Comparison of ENCODE assay signal across 8 mouse cellular contexts in genomic region chr7:133037618-133038017, GRCm38 (mm10).
A peak's percentile ranks its signal among the peaks of the same experiment; 100 is the strongest.
DNase-seq lines count a peak whose midpoint lies in the region; ATAC-seq and TF ChIP-seq lines count a peak whose summit lies in the region.

No protein-coding gene starts in this region.

- WGBS in forebrain, embryonic 12.5 days, result 54% methylated on average over 4 of the region's 4 CpGs
- 67% methylated on average over 4 of the region's 4 CpGs for WGBS in forebrain, embryonic 14.5 days
- 63% methylated on average over 4 of the region's 4 CpGs for WGBS in liver, postnatal 0 days (ENCODE audit: insufficient replicate concordance)
- 30% methylated on average over 4 of the region's 4 CpGs for WGBS in intestine, postnatal 0 days
- 31% methylated on average over 4 of the region's 4 CpGs for WGBS in stomach, embryonic 14.5 days

- peaks cover 68% of the 10 kb centered on the region for H3K4me1 ChIP-seq in forebrain, embryonic 12.5 days
- H3K4me1 ChIP-seq in forebrain, embryonic 14.5 days (ENCODE audit: control insufficient read depth, insufficient read depth, low read length), result peaks cover 10% of the 10 kb centered on the region
- H3K4me1 ChIP-seq in liver, postnatal 0 days (ENCODE audit: insufficient read depth), result 0 out of 2 replicates have a peak, but pooled peaks cover 3% of the 10 kb centered on the region
- H3K4me1 ChIP-seq in intestine, postnatal 0 days (replicated peaks; ENCODE audit: control insufficient read depth, insufficient read depth, low read length), result peaks cover 38% of the 10 kb centered on the region
- H3K4me1 ChIP-seq in stomach, embryonic 14.5 days (ENCODE audit: control insufficient read depth, insufficient read depth, low read length), result peaks cover 66% of the 10 kb centered on the region

- H3K9ac ChIP-seq in forebrain, embryonic 12.5 days, result no peak overlapping the region
- no peak overlapping the region for H3K9ac ChIP-seq in forebrain, embryonic 14.5 days (ENCODE audit: low read length)
- no peak overlapping the region for H3K9ac ChIP-seq in liver, postnatal 0 days (replicated peaks)
- no peak overlapping the region for H3K9ac ChIP-seq in intestine, postnatal 0 days (ENCODE audit: low read depth, low read length)
- H3K9ac ChIP-seq in stomach, embryonic 14.5 days (replicated peaks; ENCODE audit: low read depth, low read length), result no peak overlapping the region

- no peak for TF ChIP-seq CTCF in liver, postnatal 0 days (IDR thresholded peaks at IDR 0.05; ENCODE audit: low read depth)
- TF ChIP-seq CTCF in intestine, postnatal 0 days (IDR thresholded peaks at IDR 0.05; ENCODE audit: low read depth), result no peak

- no peak for DNase-seq in forebrain, embryonic 14.5 days (ENCODE audit: low spot score)
- no peak for DNase-seq in liver, postnatal 0 days
- DNase-seq in liver, result no peak
- DNase-seq in right cerebral cortex, postnatal 14 days, result no peak
- DNase-seq in cerebellum, postnatal 10 days, result no peak

- H3K36me3 ChIP-seq in forebrain, embryonic 12.5 days (replicated peaks), result no peaks in the 10 kb centered on the region
- no peaks in the 10 kb centered on the region for H3K36me3 ChIP-seq in forebrain, embryonic 14.5 days (ENCODE audit: control insufficient read depth, insufficient read depth, low read length)
- H3K36me3 ChIP-seq in liver, postnatal 0 days (replicated peaks; ENCODE audit: insufficient read depth, low read length), result no peaks in the 10 kb centered on the region
- H3K36me3 ChIP-seq in intestine, postnatal 0 days (ENCODE audit: control insufficient read depth, insufficient read depth), result no peaks in the 10 kb centered on the region
- H3K36me3 ChIP-seq in stomach, embryonic 14.5 days (ENCODE audit: control insufficient read depth, insufficient read depth, low read length), result no peaks in the 10 kb centered on the region

- ATAC-seq in forebrain, embryonic 12.5 days (ENCODE audit: low FRiP score), result no peak
- ATAC-seq in forebrain, embryonic 14.5 days, result no peak
- no peak for ATAC-seq in liver, postnatal 0 days
- ATAC-seq in intestine, postnatal 0 days, result no peak
- ATAC-seq in stomach, embryonic 14.5 days (ENCODE audit: insufficient number of reproducible peaks, insufficient read depth, low FRiP score, low read depth), result no peak

- no peak for TF ChIP-seq EP300 in liver, postnatal 0 days (IDR thresholded peaks at IDR 0.05; ENCODE audit: low read depth)

- H3K9me3 ChIP-seq in forebrain, embryonic 12.5 days, result no peaks in the 10 kb centered on the region
- H3K9me3 ChIP-seq in forebrain, embryonic 14.5 days (replicated peaks; ENCODE audit: control insufficient read depth, low read length), result no peaks in the 10 kb centered on the region
- H3K9me3 ChIP-seq in liver, postnatal 0 days (ENCODE audit: low read length), result no peaks in the 10 kb centered on the region
- no peaks in the 10 kb centered on the region for H3K9me3 ChIP-seq in intestine, postnatal 0 days (ENCODE audit: control insufficient read depth)
- no peaks in the 10 kb centered on the region for H3K9me3 ChIP-seq in stomach, embryonic 14.5 days (ENCODE audit: control insufficient read depth, low read depth, low read length)

- H3K4me2 ChIP-seq in forebrain, embryonic 12.5 days, result no peak overlapping the region
- no peak overlapping the region for H3K4me2 ChIP-seq in forebrain, embryonic 14.5 days (ENCODE audit: low read length)
- no peak overlapping the region for H3K4me2 ChIP-seq in liver, postnatal 0 days (ENCODE audit: low read depth, low read length)
- H3K4me2 ChIP-seq in intestine, postnatal 0 days (replicated peaks; ENCODE audit: low read depth), result no peak overlapping the region
- H3K4me2 ChIP-seq in stomach, embryonic 14.5 days (replicated peaks; ENCODE audit: low read depth, low read length), result no peak overlapping the region

- no peaks in the 10 kb centered on the region for H3K27me3 ChIP-seq in forebrain, embryonic 12.5 days
- no peaks in the 10 kb centered on the region for H3K27me3 ChIP-seq in forebrain, embryonic 14.5 days (replicated peaks; ENCODE audit: control insufficient read depth, insufficient read depth, low read length)
- H3K27me3 ChIP-seq in liver, postnatal 0 days (ENCODE audit: insufficient read depth, low read length), result no peaks in the 10 kb centered on the region
- H3K27me3 ChIP-seq in intestine, postnatal 0 days (replicated peaks; ENCODE audit: control insufficient read depth, insufficient read depth, low read length), result no peaks in the 10 kb centered on the region
- H3K27me3 ChIP-seq in stomach, embryonic 14.5 days (ENCODE audit: control insufficient read depth, insufficient read depth, low read length), result no peaks in the 10 kb centered on the region

- H3K27ac ChIP-seq in forebrain, embryonic 12.5 days, result 0 out of 2 replicates have a peak overlapping the region, but pooled peaks have one; percentile 0
- no peak overlapping the region; the same call in 1 of the 2 replicates for H3K27ac ChIP-seq in forebrain, embryonic 14.5 days (ENCODE audit: low read depth, low read length)
- H3K27ac ChIP-seq in liver, postnatal 0 days (ENCODE audit: low read depth), result peak overlapping the region; percentile 19; the same call in 1 of the 2 replicates
- peak overlapping the region; percentile 36; the same call in 1 of the 2 replicates for H3K27ac ChIP-seq in intestine, postnatal 0 days (ENCODE audit: low read depth, low read length)
- H3K27ac ChIP-seq in stomach, embryonic 14.5 days (ENCODE audit: low read length), result peak overlapping the region; percentile 71

- no peak overlapping the region for H3K4me3 ChIP-seq in forebrain, embryonic 12.5 days (replicated peaks)
- H3K4me3 ChIP-seq in forebrain, embryonic 14.5 days (ENCODE audit: low read depth, low read length), result no peak overlapping the region
- no peak overlapping the region for H3K4me3 ChIP-seq in liver, postnatal 0 days (ENCODE audit: low read depth, low read length)
- no peak overlapping the region for H3K4me3 ChIP-seq in intestine, postnatal 0 days (ENCODE audit: low read depth, low read length)
- H3K4me3 ChIP-seq in stomach, embryonic 14.5 days (ENCODE audit: low read depth, low read length), result no peak overlapping the region
